In genomic region chr15:101046527-101047193, GRCm38 (mm10) we compare ENCODE assay signal across 9 mouse cellular contexts. TPM values are rescaled to one million over a fixed set of nuclear protein-coding genes. Genes with fewer than 3 reads are reported as not detected.
DNase-seq lines count a peak whose midpoint lies in the region; ATAC-seq and TF ChIP-seq lines count a peak whose summit lies in the region.
"Had no signal": no experiment of that assay in that cellular context is flagged by ENCODE, and none has a peak within 500 bp of the region (broad histone marks: within the 10 kb centered on the region; RNA-seq: fewer than 3 reads in every experiment).

No protein-coding gene starts in this region.

- no peaks in the 10 kb centered on the region for H3K36me3 ChIP-seq in liver, adult 2 months (ENCODE audit: control insufficient read depth, insufficient read depth, low read length)
- no peaks in the 10 kb centered on the region for H3K36me3 ChIP-seq in embryonic facial prominence, embryonic 14.5 days (ENCODE audit: control insufficient read depth, insufficient read depth, low read length)
- no peaks in the 10 kb centered on the region for H3K36me3 ChIP-seq in heart, postnatal 0 days (replicated peaks; ENCODE audit: control insufficient read depth, insufficient read depth, low read length)
- H3K36me3 ChIP-seq in midbrain, embryonic 13.5 days = peaks cover 5% of the 10 kb centered on the region; the same call in 1 of the 2 replicates
- no peaks in the 10 kb centered on the region for H3K36me3 ChIP-seq in testis, adult 2 months (ENCODE audit: control insufficient read depth, insufficient read depth, low read length)

- no peaks in the 10 kb centered on the region for H3K4me1 ChIP-seq in liver, adult 2 months (ENCODE audit: control insufficient read depth, insufficient read depth, low read length)
- H3K4me1 ChIP-seq in embryonic facial prominence, embryonic 14.5 days (ENCODE audit: control insufficient read depth, insufficient read depth, low read length) = peaks cover 10% of the 10 kb centered on the region; the same call in 1 of the 2 replicates
- H3K4me1 ChIP-seq in heart, postnatal 0 days (ENCODE audit: control insufficient read depth, insufficient read depth) = no peaks in the 10 kb centered on the region; the same call in 1 of the 2 replicates
- peaks cover 21% of the 10 kb centered on the region for H3K4me1 ChIP-seq in midbrain, embryonic 13.5 days (replicated peaks)
- peaks cover 14% of the 10 kb centered on the region for H3K4me1 ChIP-seq in testis, adult 2 months (ENCODE audit: control insufficient read depth, insufficient read depth, low read length)

- peak overlapping the region; percentile 100 for H3K4me2 ChIP-seq in embryonic facial prominence, embryonic 14.5 days (ENCODE audit: low read depth, low read length)
- H3K4me2 ChIP-seq in heart, postnatal 0 days (ENCODE audit: low read depth, low read length) = peak overlapping the region; percentile 67
- H3K4me2 ChIP-seq in midbrain, embryonic 13.5 days (replicated peaks) = peak overlapping the region; percentile 95

- H3K9ac ChIP-seq in liver, adult 2 months (ENCODE audit: low read depth, low read length) = 0 out of 2 replicates have a peak overlapping the region, but pooled peaks have one; percentile 0
- H3K9ac ChIP-seq in embryonic facial prominence, embryonic 14.5 days (ENCODE audit: low read depth, low read length) = peak overlapping the region; percentile 58
- H3K9ac ChIP-seq in heart, postnatal 0 days (replicated peaks; ENCODE audit: low read depth, low read length) = no peak overlapping the region
- H3K9ac ChIP-seq in midbrain, embryonic 13.5 days (replicated peaks) = peak overlapping the region; percentile 71

- no peaks in the 10 kb centered on the region for H3K79me2 ChIP-seq in liver, adult 2 months (ENCODE audit: control insufficient read depth, insufficient read depth, low read length)

- H3K4me3 ChIP-seq in liver, adult 2 months (ENCODE audit: insufficient read depth, low read depth, low read length) = peak overlapping the region; percentile 13; the same call in 1 of the 2 replicates
- peak overlapping the region; percentile 55 for H3K4me3 ChIP-seq in embryonic facial prominence, embryonic 14.5 days (ENCODE audit: low read depth, low read length)
- peak overlapping the region; percentile 39 for H3K4me3 ChIP-seq in heart, postnatal 0 days (ENCODE audit: low read depth, low read length)
- H3K4me3 ChIP-seq in midbrain, embryonic 13.5 days (replicated peaks) = peak overlapping the region; percentile 53
- peak overlapping the region; percentile 79 for H3K4me3 ChIP-seq in testis, adult 2 months (ENCODE audit: control insufficient read depth, low read depth, low read length)

- WGBS in liver, adult 2 months = 2% methylated on average over 66 of the region's 77 CpGs
- WGBS in embryonic facial prominence, embryonic 14.5 days = under 1% methylated on average over 26 of the region's 77 CpGs
- WGBS in heart, postnatal 0 days = 1% methylated on average over 69 of the region's 77 CpGs
- WGBS in midbrain, embryonic 13.5 days = under 1% methylated on average over 76 of the region's 77 CpGs

- no peak overlapping the region for H3K27ac ChIP-seq in liver, adult 2 months (replicated peaks; ENCODE audit: insufficient read depth, low read depth, low read length)
- no peak overlapping the region for H3K27ac ChIP-seq in embryonic facial prominence, embryonic 14.5 days (replicated peaks; ENCODE audit: low read depth, low read length)
- H3K27ac ChIP-seq in heart, postnatal 0 days (ENCODE audit: low read depth) = no peak overlapping the region
- no peak overlapping the region for H3K27ac ChIP-seq in midbrain, embryonic 13.5 days
- H3K27ac ChIP-seq in testis, adult 2 months (ENCODE audit: control insufficient read depth, insufficient read depth, low read depth, low read length) = no peak overlapping the region

- H3K9me3 ChIP-seq in embryonic facial prominence, embryonic 14.5 days (ENCODE audit: control insufficient read depth, low read length) = no peaks in the 10 kb centered on the region
- no peaks in the 10 kb centered on the region for H3K9me3 ChIP-seq in heart, postnatal 0 days (replicated peaks; ENCODE audit: control insufficient read depth, low read length)
- H3K9me3 ChIP-seq in midbrain, embryonic 13.5 days = no peaks in the 10 kb centered on the region

- no peak for TF ChIP-seq CTCF in liver, adult 2 months (IDR thresholded peaks at IDR 0.05; ENCODE audit: low read depth, low read length)
- TF ChIP-seq CTCF in heart, postnatal 0 days (IDR thresholded peaks at IDR 0.05; ENCODE audit: low read depth) = no peak
- TF ChIP-seq CTCF in testis, adult 2 months (IDR thresholded peaks at IDR 0.05; ENCODE audit: control insufficient read depth, insufficient read depth, insufficient replicate concordance, low read depth, low read length) = no peak

- peaks cover 18% of the 10 kb centered on the region for H3K27me3 ChIP-seq in liver, adult 2 months (ENCODE audit: control insufficient read depth, insufficient read depth, low read length)
- peaks cover 64% of the 10 kb centered on the region for H3K27me3 ChIP-seq in embryonic facial prominence, embryonic 14.5 days (replicated peaks; ENCODE audit: control insufficient read depth, insufficient read depth, low read length)
- peaks cover 94% of the 10 kb centered on the region for H3K27me3 ChIP-seq in heart, postnatal 0 days (ENCODE audit: control insufficient read depth, insufficient read depth, low read length)
- peaks cover 92% of the 10 kb centered on the region for H3K27me3 ChIP-seq in midbrain, embryonic 13.5 days
- H3K27me3 ChIP-seq in testis, adult 2 months (ENCODE audit: control insufficient read depth, insufficient read depth, low read length) = peaks cover 2% of the 10 kb centered on the region; the same call in 1 of the 2 replicates

- ATAC-seq in embryonic facial prominence, embryonic 14.5 days (ENCODE audit: low read depth) = peak; percentile 56
- 0 out of 2 replicates have a peak, but pooled peaks have one; percentile 28 for ATAC-seq in heart, postnatal 0 days (ENCODE audit: insufficient read depth, low read depth)
- ATAC-seq in midbrain, embryonic 13.5 days = peak; percentile 54

- no peak for TF ChIP-seq POLR2A in liver, adult 2 months (IDR thresholded peaks at IDR 0.05; ENCODE audit: extremely low read depth, insufficient read depth, low read length)
- no peak for TF ChIP-seq POLR2A in testis, adult 2 months (IDR thresholded peaks at IDR 0.05; ENCODE audit: control insufficient read depth, low read depth, low read length)

- TF ChIP-seq EP300 in heart, postnatal 0 days (IDR thresholded peaks at IDR 0.05; ENCODE audit: low read depth) = no peak

- DNase-seq in liver, adult 2 months (ENCODE audit: extremely low read depth, low read depth, low spot score) = no peak
- no peak for DNase-seq in liver
- DNase-seq in embryonic facial prominence, embryonic 14.5 days (ENCODE audit: low spot score) = no peak
- DNase-seq in heart, postnatal 0 days (ENCODE audit: low spot score) = no peak
- DNase-seq in left cerebral cortex, postnatal 14 days (ENCODE audit: low spot score in 2 of 2) = peak; percentile 43 to 56
- no peak for DNase-seq in spleen, postnatal 10 days (ENCODE audit: low spot score in 2 of 2)

- intact Hi-C loops in left cerebral cortex, postnatal 14 days (cut with DNase I) = no loop called here

RNA-seq across cellular contexts. Expression of gene Gm47841, which starts 0.5 kb away (rescaled TPM):
- not detected in 2 replicates for total RNA-seq in liver, adult 2 months (2014; rRNA removed)
- polyA plus RNA-seq in liver, adult 2 months (2012; rRNA removed) = not detected in 2 replicates
- polyA plus RNA-seq in embryonic facial prominence, embryonic 14.5 days (2014; fragmentation: Nextera tagmentation; extraction: Ambion mirVana) = not detected in 2 replicates
- total RNA-seq in heart, postnatal 0 days (2014; rRNA removed; ENCODE audit: low replicate concordance) = not detected in 2 replicates
- polyA plus RNA-seq in heart, postnatal 0 days (2015; fragmentation: Nextera tagmentation; extraction: Ambion mirVana) = not detected in 2 replicates
- not detected for total RNA-seq in left cerebral cortex, postnatal 14 days (2021)
- polyA plus RNA-seq in midbrain, embryonic 13.5 days (2015; fragmentation: Nextera tagmentation; extraction: Ambion mirVana) = not detected in 2 replicates
- 79.8 and 97.0 TPM in 2 replicates for polyA plus RNA-seq in testis, adult 2 months (2012; rRNA removed)
- polyA plus RNA-seq: large intestine, adult 2 months had no signal

RNA-seq across cellular contexts. Expression of gene Fignl2, which starts 31.7 kb away (rescaled TPM):
- 1.8 and 2.3 TPM in 2 replicates for total RNA-seq in liver, adult 2 months (2014; rRNA removed)
- 6.4 and 6.9 TPM in 2 replicates for polyA plus RNA-seq in liver, adult 2 months (2012; rRNA removed)
- 0.26 and 0.30 TPM in 2 replicates for polyA plus RNA-seq in embryonic facial prominence, embryonic 14.5 days (2014; fragmentation: Nextera tagmentation; extraction: Ambion mirVana)
- total RNA-seq in heart, postnatal 0 days (2014; rRNA removed; ENCODE audit: low replicate concordance) = 3.9 and 4.1 TPM in 2 replicates
- 0.05 and 0.12 TPM in 2 replicates for polyA plus RNA-seq in heart, postnatal 0 days (2015; fragmentation: Nextera tagmentation; extraction: Ambion mirVana)
- 1 to 10 TPM in 1 of 2 experiments, under 1 TPM in 1; 0.99 to 1.5 TPM for total RNA-seq in left cerebral cortex, postnatal 14 days (2021)
- polyA plus RNA-seq in midbrain, embryonic 13.5 days (2015; fragmentation: Nextera tagmentation; extraction: Ambion mirVana) = 0.11 and 0.15 TPM in 2 replicates
- polyA plus RNA-seq in testis, adult 2 months (2012; rRNA removed) = 0.44 and 0.46 TPM in 2 replicates

Comparison
In these comparisons a context has a peak if more than half of its experiments do, and no peak if none do; other contexts are left out.
1. DNase-seq: peak in left cerebral cortex, postnatal 14 days (2 of 2); none in liver, adult 2 months (single experiment), liver (single experiment), embryonic facial prominence, embryonic 14.5 days (single experiment), heart, postnatal 0 days (single experiment) and spleen, postnatal 10 days (0 of 2).
2. H3K4me3 ChIP-seq: peak in every context shown above with its lines; median percentile 79 in testis, adult 2 months; 55 in embryonic facial prominence, embryonic 14.5 days; 53 in midbrain, embryonic 13.5 days; 39 in heart, postnatal 0 days; 13 in liver, adult 2 months.
3. RNA of gene Gm47841, which starts 0.5 kb away (polyA plus RNA-seq): 79.8 to 97.0 TPM in testis, adult 2 months; not detected in embryonic facial prominence, embryonic 14.5 days, not detected in liver, adult 2 months, not detected in heart, postnatal 0 days and not detected in midbrain, embryonic 13.5 days; every median in the first group is over 10 times any median in the second.
4. Peak in every context shown above with its lines, with median percentiles within 50 percentile points of each other: ATAC-seq and H3K4me2 ChIP-seq.